Mouse (Mus musculus): ENCODE data around the gene Rbks. TPM values are rescaled to one million over a fixed set of nuclear protein-coding genes. Genes with fewer than 3 reads are reported as not detected.
"Not testable (repeated sequence)": the region's sequence is repeated elsewhere in the genome, so short reads cannot be mapped to it uniquely, and the experiment has no call there.

Gene Rbks
- polyA plus RNA-seq, 1 experiment from 2014 or later = 2.3 TPM

DNA sequence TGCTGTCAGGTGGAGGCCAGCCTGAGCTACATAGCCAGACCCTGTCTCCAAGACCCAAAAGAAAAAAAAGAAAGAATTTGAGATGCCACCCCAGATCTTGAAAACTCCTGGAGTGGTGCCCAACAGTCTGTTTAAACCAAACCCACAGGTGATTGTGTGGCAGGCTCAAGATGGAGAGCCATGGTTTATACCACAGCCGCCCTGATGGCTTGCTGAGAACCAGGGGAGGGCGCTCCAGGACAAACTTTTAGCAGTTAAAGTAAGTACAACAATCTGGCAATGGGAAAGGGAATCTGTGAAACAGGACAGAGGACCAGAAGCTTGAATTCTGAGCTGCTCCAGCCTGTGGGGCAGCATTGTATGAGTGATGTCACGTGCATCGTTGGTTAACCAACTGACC is 98.8 kb downstream of the Rbks start:
- H3K9ac ChIP-seq = no peak overlapping the region
- DNase-seq (ENCODE audit: low spot score) (no peak), ATAC-seq (ENCODE audit: low FRiP score) (no peak)
- H3K4me3 ChIP-seq (replicated peaks; ENCODE audit: low read length) = no peak overlapping the region
- H3K27ac ChIP-seq = no peak overlapping the region
- peaks cover 6% of the 10 kb centered on the region; the same call in 1 of the 2 replicates for H3K4me1 ChIP-seq (replicated peaks; ENCODE audit: control insufficient read depth, insufficient read depth, low read length)
- H3K9me3 ChIP-seq (ENCODE audit: control insufficient read depth, low read length) = no peaks in the 10 kb centered on the region
- H3K27me3 ChIP-seq (ENCODE audit: control insufficient read depth, insufficient read depth, low read length) = 0 out of 2 replicates have a peak, but pooled peaks cover 4% of the 10 kb centered on the region
- no peak overlapping the region for H3K4me2 ChIP-seq (replicated peaks)
- H3K36me3 ChIP-seq (replicated peaks; ENCODE audit: control insufficient read depth, insufficient read depth) = no peaks in the 10 kb centered on the region
- 68% methylated on average over 4 of the region's 4 CpGs for WGBS

DNA sequence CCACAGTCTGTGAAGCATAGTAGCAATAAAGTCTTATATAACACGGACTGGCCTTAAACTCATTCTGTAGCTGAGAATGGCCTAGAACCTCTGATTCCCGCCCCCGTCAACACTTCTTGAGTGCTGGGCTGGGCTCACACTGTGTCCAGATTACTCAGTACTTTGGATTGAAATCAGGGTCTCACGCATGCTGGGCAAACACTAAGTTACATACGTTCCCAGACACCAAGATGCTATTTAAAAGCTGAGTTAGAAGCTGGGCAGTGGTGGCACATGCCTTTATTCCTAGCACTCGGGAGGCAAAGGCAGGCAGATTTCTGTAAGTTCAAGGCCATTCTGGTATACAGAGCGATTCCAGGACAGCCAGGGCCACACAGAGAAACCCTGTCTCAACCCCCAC is 99.3 kb downstream of the Rbks start:
- DNase-seq (ENCODE audit: low spot score) (no peak), ATAC-seq (ENCODE audit: low FRiP score) (no peak)
- H3K9ac ChIP-seq = no peak overlapping the region
- no peak overlapping the region for H3K4me2 ChIP-seq (replicated peaks)
- 78% methylated on average over 7 of the region's 7 CpGs for WGBS
- H3K9me3 ChIP-seq (ENCODE audit: control insufficient read depth, low read length) = no peaks in the 10 kb centered on the region
- no peak overlapping the region for H3K27ac ChIP-seq
- no peak overlapping the region for H3K4me3 ChIP-seq (replicated peaks; ENCODE audit: low read length)
- H3K4me1 ChIP-seq (replicated peaks; ENCODE audit: control insufficient read depth, insufficient read depth, low read length) = peaks cover 6% of the 10 kb centered on the region; the same call in 1 of the 2 replicates
- no peaks in the 10 kb centered on the region for H3K36me3 ChIP-seq (replicated peaks; ENCODE audit: control insufficient read depth, insufficient read depth)
- H3K27me3 ChIP-seq (ENCODE audit: control insufficient read depth, insufficient read depth, low read length) = 0 out of 2 replicates have a peak, but pooled peaks cover 4% of the 10 kb centered on the region

DNA sequence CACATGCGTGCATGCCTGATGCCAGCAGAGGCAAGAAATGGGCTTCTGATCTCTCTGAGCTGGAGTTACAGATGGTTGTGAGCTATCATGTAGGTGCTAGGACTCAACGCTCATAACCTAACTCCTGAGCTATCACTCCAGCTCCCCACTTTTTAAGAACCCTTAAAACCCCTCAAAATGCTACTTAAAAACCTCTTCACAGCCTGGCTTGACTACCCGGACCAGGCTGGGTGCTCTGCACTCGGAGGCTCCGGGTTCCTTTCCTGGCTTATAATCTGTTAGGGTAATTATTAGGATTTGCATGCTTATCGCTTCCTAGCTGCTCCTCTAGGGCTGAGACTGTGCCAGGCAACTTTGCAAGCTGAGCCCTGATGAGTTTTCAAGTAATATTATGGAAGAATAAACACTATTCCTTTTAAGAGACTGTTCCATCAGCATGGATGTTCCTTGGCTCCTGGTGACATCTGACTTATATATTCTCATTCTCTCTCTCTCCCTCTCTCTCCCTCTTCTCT is 99.9 kb downstream of the Rbks start:
- H3K27me3 ChIP-seq (ENCODE audit: control insufficient read depth, insufficient read depth, low read length) = 0 out of 2 replicates have a peak, but pooled peaks cover 4% of the 10 kb centered on the region
- no peaks in the 10 kb centered on the region for H3K9me3 ChIP-seq (ENCODE audit: control insufficient read depth, low read length)
- peak overlapping the region; percentile 63; the same call in 1 of the 2 replicates for H3K4me2 ChIP-seq (replicated peaks)
- no peaks in the 10 kb centered on the region for H3K36me3 ChIP-seq (replicated peaks; ENCODE audit: control insufficient read depth, insufficient read depth)
- ATAC-seq (ENCODE audit: low FRiP score) (no peak), DNase-seq (ENCODE audit: low spot score) (no peak)
- peaks cover 6% of the 10 kb centered on the region; the same call in 1 of the 2 replicates for H3K4me1 ChIP-seq (replicated peaks; ENCODE audit: control insufficient read depth, insufficient read depth, low read length)
- H3K9ac ChIP-seq = no peak overlapping the region
- 75% methylated on average over 6 of the region's 6 CpGs for WGBS
- H3K4me3 ChIP-seq (replicated peaks; ENCODE audit: low read length) = no peak overlapping the region
- H3K27ac ChIP-seq = no peak overlapping the region

DNA sequence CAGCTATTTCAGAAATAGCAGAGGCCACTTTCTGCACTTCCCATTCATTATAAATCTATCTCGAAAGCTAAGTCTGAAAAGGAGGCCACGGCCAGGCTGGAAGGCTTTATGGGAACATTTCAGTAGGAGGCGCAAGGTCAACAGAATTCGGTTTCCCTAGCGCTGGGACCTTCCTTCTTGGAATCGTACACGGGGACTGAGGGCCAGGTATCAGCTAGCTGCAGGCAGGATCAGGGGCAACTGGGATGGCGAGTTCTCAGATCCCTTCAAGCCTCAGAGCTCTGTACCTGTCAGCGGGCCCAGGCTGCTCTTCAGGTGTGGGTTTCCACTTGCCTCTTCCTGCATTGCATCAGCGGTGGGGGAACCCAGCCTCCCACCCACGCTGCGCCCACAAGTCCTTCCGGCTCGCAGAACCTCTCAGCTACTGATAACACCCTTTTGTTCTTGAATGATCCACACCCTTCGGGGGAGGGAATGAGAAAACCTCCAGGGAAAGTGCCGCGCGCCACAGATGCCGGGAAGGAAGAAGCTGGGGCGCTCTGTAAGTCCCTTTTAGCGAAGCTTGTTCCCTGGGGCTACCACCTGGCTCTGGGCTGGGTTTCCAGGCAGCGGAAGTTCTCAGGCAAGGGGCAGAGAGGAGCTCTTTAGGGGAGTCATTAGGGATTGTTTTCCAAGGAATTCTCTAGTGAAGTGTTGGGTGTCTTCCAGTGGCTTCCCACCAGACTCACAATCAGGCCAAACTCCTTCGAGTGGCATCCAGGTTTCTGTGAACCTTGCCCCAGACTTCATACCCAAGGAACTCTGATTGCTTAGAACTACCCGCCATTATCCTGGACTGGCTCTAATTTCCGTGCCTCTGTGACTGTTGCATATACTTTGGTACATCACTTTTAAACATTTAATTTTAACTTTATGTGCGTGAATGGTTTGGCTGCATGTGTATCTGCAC is 100.7 kb downstream of the Rbks start, which contains the start of gene Mrpl33:
TSS of gene Mrpl33 (plus strand) at position 455 of the 949 bp plus-strand sequence.
- DNase-seq (ENCODE audit: low spot score) = peak; percentile 45
- Histone ChIP-seq H3K9ac (peak within 1 kb of the TSS; percentile 52), H3K27me3 (ENCODE audit: control insufficient read depth, insufficient read depth, low read length) (0 out of 2 replicates have a peak, but pooled peaks cover 4% of the 10 kb centered on the region), H3K4me2 (replicated peaks) (peak within 1 kb of the TSS; percentile 63), H3K9me3 (ENCODE audit: control insufficient read depth, low read length) (no peaks in the 10 kb centered on the region), H3K4me3 (replicated peaks; ENCODE audit: low read length) (peak within 1 kb of the TSS; percentile 29), H3K36me3 (replicated peaks; ENCODE audit: control insufficient read depth, insufficient read depth) (no peaks in the 10 kb centered on the region), H3K27ac (no peak within 1 kb of the TSS), H3K4me1 (replicated peaks; ENCODE audit: control insufficient read depth, insufficient read depth, low read length) (peaks cover 6% of the 10 kb centered on the region; the same call in 1 of the 2 replicates)
- ATAC-seq (ENCODE audit: low FRiP score) = no peak
- WGBS = 10% methylated on average over 26 of the region's 26 CpGs

DNA sequence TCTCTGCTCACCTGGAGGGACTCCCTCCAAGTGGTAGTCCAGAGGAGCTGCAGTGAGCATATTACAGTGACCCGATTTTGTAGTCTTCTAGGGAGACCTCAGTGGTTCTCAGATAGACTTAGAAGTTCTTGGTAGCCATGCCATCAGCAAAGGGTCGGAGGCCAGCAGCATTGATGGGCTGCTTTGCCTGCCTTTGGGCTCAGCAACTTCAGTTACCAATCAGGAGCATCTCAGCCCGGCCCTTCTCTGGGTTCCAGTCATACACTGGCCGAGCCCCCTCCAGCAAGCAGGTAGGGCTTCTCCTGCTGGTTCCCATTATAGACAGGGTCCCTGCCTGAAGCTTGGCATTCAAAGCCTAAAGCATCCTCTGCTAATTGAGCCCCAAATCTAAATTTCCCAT is 101.6 kb downstream of the Rbks start:
- peaks cover 6% of the 10 kb centered on the region; the same call in 1 of the 2 replicates for H3K4me1 ChIP-seq (replicated peaks; ENCODE audit: control insufficient read depth, insufficient read depth, low read length)
- H3K27me3 ChIP-seq (ENCODE audit: control insufficient read depth, insufficient read depth, low read length) = 0 out of 2 replicates have a peak, but pooled peaks cover 4% of the 10 kb centered on the region
- no peak overlapping the region for H3K27ac ChIP-seq
- H3K9ac ChIP-seq = no peak overlapping the region
- no peak overlapping the region for H3K4me3 ChIP-seq (replicated peaks; ENCODE audit: low read length)
- no peak for DNase-seq (ENCODE audit: low spot score)
- ATAC-seq (ENCODE audit: low FRiP score) = no peak
- 59% methylated on average over 4 of the region's 4 CpGs for WGBS
- H3K9me3 ChIP-seq (ENCODE audit: control insufficient read depth, low read length) = no peaks in the 10 kb centered on the region
- no peak overlapping the region for H3K4me2 ChIP-seq (replicated peaks)
- no peaks in the 10 kb centered on the region for H3K36me3 ChIP-seq (replicated peaks; ENCODE audit: control insufficient read depth, insufficient read depth)

DNA sequence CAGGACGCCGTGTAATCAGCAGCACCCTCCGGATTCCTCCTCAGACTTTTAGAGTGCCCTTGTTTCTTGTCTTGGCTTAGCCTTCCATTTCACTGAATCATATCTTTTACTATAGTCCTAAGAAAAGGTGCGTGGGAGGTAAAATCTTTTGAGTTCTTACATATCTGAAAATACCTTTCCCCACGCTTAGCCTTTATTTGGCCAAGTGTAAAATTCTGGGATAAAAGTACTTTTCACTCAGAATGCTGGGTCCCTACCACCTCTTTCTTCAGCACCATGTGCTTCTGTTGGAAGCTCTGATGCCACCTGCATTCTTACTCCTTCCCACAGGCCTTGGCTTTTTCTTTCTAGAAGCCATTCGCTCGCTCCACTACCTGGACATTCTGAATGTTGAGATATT is 106.3 kb downstream of the Rbks start:
- no peaks in the 10 kb centered on the region; the same call in 1 of the 2 replicates for H3K4me1 ChIP-seq (replicated peaks; ENCODE audit: control insufficient read depth, insufficient read depth, low read length)
- H3K9ac ChIP-seq = no peak overlapping the region
- H3K9me3 ChIP-seq (ENCODE audit: control insufficient read depth, low read length) = no peaks in the 10 kb centered on the region
- H3K4me2 ChIP-seq (replicated peaks) = no peak overlapping the region
- no peaks in the 10 kb centered on the region for H3K27me3 ChIP-seq (ENCODE audit: control insufficient read depth, insufficient read depth, low read length)
- H3K36me3 ChIP-seq (replicated peaks; ENCODE audit: control insufficient read depth, insufficient read depth) = no peaks in the 10 kb centered on the region
- DNase-seq (ENCODE audit: low spot score) = no peak
- 93% methylated on average over 7 of the region's 7 CpGs for WGBS
- H3K27ac ChIP-seq = no peak overlapping the region
- H3K4me3 ChIP-seq (replicated peaks; ENCODE audit: low read length) = no peak overlapping the region
- no peak for ATAC-seq (ENCODE audit: low FRiP score)

DNA sequence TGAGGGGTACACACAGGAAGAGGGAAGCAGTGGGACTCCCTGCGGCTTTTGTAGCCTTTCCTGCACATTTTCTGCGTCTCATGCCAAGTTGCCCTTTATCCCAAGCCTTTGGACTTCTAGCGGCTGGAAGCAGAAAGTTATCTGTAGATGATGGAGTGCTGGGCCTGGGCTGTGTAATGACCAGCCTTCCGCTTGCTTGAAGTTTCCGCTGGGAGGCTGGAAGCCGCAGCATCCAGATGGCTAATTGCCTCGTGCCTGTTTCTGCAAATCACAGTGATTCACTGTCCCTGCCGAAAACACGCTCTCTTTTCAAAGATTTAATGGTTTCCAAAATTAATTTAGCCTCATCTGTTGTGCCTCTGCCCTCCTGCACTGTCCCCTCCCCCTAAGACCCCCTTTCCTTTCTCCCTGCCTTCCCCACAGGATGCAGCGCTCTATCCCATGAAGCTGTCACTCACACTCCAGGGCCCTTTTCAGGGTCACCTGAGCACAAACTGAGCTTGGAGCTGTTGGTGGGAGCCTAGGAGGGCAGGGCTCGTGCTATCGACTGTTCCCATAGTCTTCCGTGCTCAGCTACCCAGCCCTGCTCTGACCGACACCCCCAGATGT is 107.6 kb downstream of the Rbks start:
- Histone ChIP-seq H3K4me1 (replicated peaks; ENCODE audit: control insufficient read depth, insufficient read depth, low read length) (no peaks in the 10 kb centered on the region; the same call in 1 of the 2 replicates), H3K9me3 (ENCODE audit: control insufficient read depth, low read length) (no peaks in the 10 kb centered on the region), H3K4me3 (replicated peaks; ENCODE audit: low read length) (no peak overlapping the region), H3K4me2 (replicated peaks) (no peak overlapping the region), H3K27ac (no peak overlapping the region), H3K27me3 (ENCODE audit: control insufficient read depth, insufficient read depth, low read length) (no peaks in the 10 kb centered on the region), H3K36me3 (replicated peaks; ENCODE audit: control insufficient read depth, insufficient read depth) (no peaks in the 10 kb centered on the region), H3K9ac (0 out of 2 replicates have a peak overlapping the region, but pooled peaks have one; percentile 20)
- DNase-seq (ENCODE audit: low spot score) (no peak), ATAC-seq (ENCODE audit: low FRiP score) (no peak; the same call in 1 of the 2 replicates)
- 70% methylated on average over 14 of the region's 14 CpGs for WGBS

DNA sequence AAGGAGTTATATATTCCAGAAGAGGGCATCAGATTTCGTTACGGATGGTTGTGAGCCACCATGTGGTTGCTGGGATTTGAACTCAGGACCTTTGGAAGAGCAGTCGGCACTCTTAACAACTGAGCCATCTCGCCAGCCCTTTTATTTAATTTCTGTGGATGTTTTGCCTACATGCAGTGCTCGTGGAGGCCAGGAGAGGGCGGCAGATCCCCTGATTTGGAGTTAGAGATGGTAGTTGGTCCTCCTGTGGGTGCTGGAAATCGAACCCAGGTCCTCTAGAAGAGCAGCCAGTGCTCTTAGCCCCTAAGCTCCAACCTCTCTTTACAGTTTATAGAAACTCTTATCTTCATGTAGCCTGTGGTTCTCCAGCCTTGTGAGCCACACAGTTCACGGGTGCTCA is 108.8 kb downstream of the Rbks start:
- H3K27me3 ChIP-seq (ENCODE audit: control insufficient read depth, insufficient read depth, low read length); H3K27ac ChIP-seq; H3K4me3 ChIP-seq (replicated peaks; ENCODE audit: low read length); H3K9ac ChIP-seq; ATAC-seq (ENCODE audit: low FRiP score); DNase-seq (ENCODE audit: low spot score); H3K4me2 ChIP-seq (replicated peaks); H3K4me1 ChIP-seq (replicated peaks; ENCODE audit: control insufficient read depth, insufficient read depth, low read length); H3K9me3 ChIP-seq (ENCODE audit: control insufficient read depth, low read length); H3K36me3 ChIP-seq (replicated peaks; ENCODE audit: control insufficient read depth, insufficient read depth): not testable (repeated sequence)
- WGBS = 85% methylated on average over 8 of the region's 8 CpGs

DNA sequence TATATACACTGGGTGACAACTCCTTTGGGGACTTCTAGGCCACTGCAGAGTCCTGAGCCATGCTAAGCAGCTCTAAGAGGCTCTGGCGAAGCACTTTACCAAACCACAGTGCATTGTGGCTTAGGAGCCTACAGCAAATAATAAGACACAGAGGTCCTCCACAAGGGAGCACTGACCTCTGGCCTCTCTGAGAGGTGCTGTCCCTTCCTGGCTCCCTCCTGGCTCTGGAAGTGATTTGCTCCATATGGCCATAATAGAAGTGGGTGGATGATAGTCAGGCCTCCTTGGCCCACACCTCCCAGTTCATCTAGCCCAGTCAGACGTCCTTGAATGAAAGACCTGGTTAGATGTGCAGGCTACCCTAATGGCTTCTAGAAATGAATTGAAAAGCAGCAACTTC is 109.4 kb downstream of the Rbks start:
- H3K4me1 ChIP-seq (replicated peaks; ENCODE audit: control insufficient read depth, insufficient read depth, low read length) = no peaks in the 10 kb centered on the region; the same call in 1 of the 2 replicates
- ATAC-seq (ENCODE audit: low FRiP score) (no peak), DNase-seq (ENCODE audit: low spot score) (no peak)
- H3K27me3 ChIP-seq (ENCODE audit: control insufficient read depth, insufficient read depth, low read length) = no peaks in the 10 kb centered on the region
- 77% methylated on average over 2 of the region's 2 CpGs for WGBS
- H3K36me3 ChIP-seq (replicated peaks; ENCODE audit: control insufficient read depth, insufficient read depth) = no peaks in the 10 kb centered on the region
- H3K27ac ChIP-seq = no peak overlapping the region
- H3K4me3 ChIP-seq (replicated peaks; ENCODE audit: low read length) = no peak overlapping the region
- H3K9me3 ChIP-seq (ENCODE audit: control insufficient read depth, low read length) = no peaks in the 10 kb centered on the region
- no peak overlapping the region for H3K9ac ChIP-seq
- no peak overlapping the region for H3K4me2 ChIP-seq (replicated peaks)

All from hindbrain, embryonic 14.5 days (tissue).